Comparison of ENCODE assay signal across 9 mouse cellular contexts in the genomic region with DNA sequence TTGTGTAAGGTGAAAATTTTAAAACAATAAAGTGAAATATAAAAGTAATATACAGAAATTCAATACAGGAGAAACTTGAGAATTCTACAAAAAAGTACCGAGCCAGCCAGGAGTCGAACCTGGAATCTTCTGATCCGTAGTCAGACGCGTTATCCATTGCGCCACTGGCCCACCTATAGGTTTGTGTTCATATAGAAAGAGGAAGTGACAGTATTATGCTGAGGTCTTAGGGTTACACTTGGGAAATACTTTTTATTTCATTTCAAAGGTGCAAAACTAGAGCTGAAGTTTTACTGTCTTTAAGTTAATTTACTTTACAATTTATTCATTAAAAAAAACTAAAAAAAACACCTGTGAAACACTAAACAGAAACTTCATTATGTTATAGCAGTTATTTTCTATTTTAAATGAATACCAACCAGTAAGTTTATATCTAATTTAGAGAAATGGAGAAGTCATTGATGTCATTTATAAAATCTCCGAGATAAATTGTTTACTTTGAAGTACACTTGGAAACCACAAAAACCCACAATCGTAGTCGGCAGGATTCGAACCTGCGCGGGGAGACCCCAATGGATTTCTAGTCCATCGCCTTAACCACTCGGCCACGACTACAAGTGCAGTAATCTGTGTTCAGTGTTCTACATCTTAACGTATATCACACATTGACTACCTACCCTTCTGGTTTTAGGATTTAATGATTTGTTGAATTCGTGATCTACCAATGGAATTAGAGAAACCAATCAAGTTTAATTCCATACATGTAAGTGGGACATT. TPM values are rescaled to one million over a fixed set of nuclear protein-coding genes. Genes with fewer than 3 reads are reported as not detected.
DNase-seq lines count a peak whose midpoint lies in the region; ATAC-seq and TF ChIP-seq lines count a peak whose summit lies in the region.
"Had no signal": no experiment of that assay in that cellular context is flagged by ENCODE, and none has a peak within 500 bp of the region (broad histone marks: within the 10 kb centered on the region; RNA-seq: fewer than 3 reads in every experiment).

No protein-coding gene starts in this region.

- WGBS in lung, embryonic 15.5 days, result 4% methylated on average over 17 of the region's 17 CpGs
- 21% methylated on average over 17 of the region's 17 CpGs for WGBS in lung, adult 2 months
- WGBS in kidney, embryonic 15.5 days, result 4% methylated on average over 17 of the region's 17 CpGs
- WGBS in liver, embryonic 12.5 days (ENCODE audit: insufficient replicate concordance), result under 1% methylated on average over 17 of the region's 17 CpGs

- TF ChIP-seq CTCF in lung, adult 2 months (IDR thresholded peaks at IDR 0.05; ENCODE audit: insufficient read depth, low read length), result no peak

- peak overlapping the region; percentile 38 for H3K4me2 ChIP-seq in lung, embryonic 15.5 days
- peak overlapping the region; percentile 53 for H3K4me2 ChIP-seq in kidney, embryonic 15.5 days
- peak overlapping the region; percentile 75 for H3K4me2 ChIP-seq in liver, embryonic 12.5 days

- TF ChIP-seq POLR2A in lung, adult 2 months (IDR thresholded peaks at IDR 0.05; ENCODE audit: borderline replicate concordance, extremely low read depth, low read depth, low read length), result no peak

- no peaks in the 10 kb centered on the region for H3K36me3 ChIP-seq in lung, embryonic 15.5 days
- no peaks in the 10 kb centered on the region for H3K36me3 ChIP-seq in kidney, embryonic 15.5 days
- H3K36me3 ChIP-seq in liver, embryonic 12.5 days, result no peaks in the 10 kb centered on the region

- no peak for ATAC-seq in lung, embryonic 15.5 days (ENCODE audit: borderline replicate concordance, extremely low read depth, low FRiP score, low TSS enrichment)
- ATAC-seq in kidney, embryonic 15.5 days (replicated peaks; ENCODE audit: low FRiP score), result peak; percentile 79
- peak; percentile 80 for ATAC-seq in liver, embryonic 12.5 days
- ATAC-seq in inflammation-experienced regulatory T-cells, adult 6 months, result no peak

- H3K9me3 ChIP-seq in lung, embryonic 15.5 days, result no peaks in the 10 kb centered on the region
- no peaks in the 10 kb centered on the region for H3K9me3 ChIP-seq in kidney, embryonic 15.5 days (replicated peaks)
- no peaks in the 10 kb centered on the region for H3K9me3 ChIP-seq in liver, embryonic 12.5 days (replicated peaks)

- H3K27ac ChIP-seq in lung, embryonic 15.5 days, result no peak overlapping the region
- H3K27ac ChIP-seq in kidney, embryonic 15.5 days, result no peak overlapping the region
- no peak overlapping the region for H3K27ac ChIP-seq in liver, embryonic 12.5 days

- no peak for DNase-seq in lung, adult 2 months
- peak; percentile 88 for DNase-seq in c-Kit-positive CD71-positive TER-119-positive erythroid progenitor cells, embryonic 14.5 days (ENCODE audit: low spot score)
- peak; percentile 62 to 83 for DNase-seq in frontal cortex, postnatal 14 days (ENCODE audit: low spot score in 2 of 2)
- DNase-seq in retina, embryonic 14.5 days (ENCODE audit: low spot score), result peak; percentile 87

- H3K4me1 ChIP-seq in lung, embryonic 15.5 days, result peaks cover 42% of the 10 kb centered on the region
- H3K4me1 ChIP-seq in lung, adult 2 months (ENCODE audit: control insufficient read depth, insufficient read depth, low read length), result no peaks in the 10 kb centered on the region
- peaks cover 35% of the 10 kb centered on the region for H3K4me1 ChIP-seq in kidney, embryonic 15.5 days
- H3K4me1 ChIP-seq in liver, embryonic 12.5 days, result peaks cover 70% of the 10 kb centered on the region

- H3K4me3 ChIP-seq in lung, embryonic 15.5 days, result no peak overlapping the region
- no peak overlapping the region for H3K4me3 ChIP-seq in lung, adult 2 months (replicated peaks; ENCODE audit: extremely low read depth, low read depth, low read length)
- peak overlapping the region; percentile 19 for H3K4me3 ChIP-seq in kidney, embryonic 15.5 days (replicated peaks)
- peak overlapping the region; percentile 42 for H3K4me3 ChIP-seq in liver, embryonic 12.5 days

- H3K27me3 ChIP-seq in lung, embryonic 15.5 days, result no peaks in the 10 kb centered on the region
- H3K27me3 ChIP-seq in kidney, embryonic 15.5 days, result no peaks in the 10 kb centered on the region
- H3K27me3 ChIP-seq in liver, embryonic 12.5 days (replicated peaks), result no peaks in the 10 kb centered on the region

- H3K9ac ChIP-seq in lung, embryonic 15.5 days, result no peak overlapping the region
- H3K9ac ChIP-seq in kidney, embryonic 15.5 days, result no peak overlapping the region
- H3K9ac ChIP-seq in liver, embryonic 12.5 days, result peak overlapping the region; percentile 54; the same call in 1 of the 2 replicates

RNA-seq across cellular contexts. Expression of gene Btn2a2, which starts 12.0 kb away (rescaled TPM):
- 0.16 and 0.21 TPM in 2 replicates for polyA plus RNA-seq in lung, embryonic 15.5 days (2015; fragmentation: Nextera tagmentation; extraction: Ambion mirVana)
- polyA plus RNA-seq in lung, adult 2 months (2012; rRNA removed), result not detected in 2 replicates
- 0.55 and 0.71 TPM in 2 replicates for polyA plus RNA-seq in kidney, embryonic 15.5 days (2015; fragmentation: Nextera tagmentation; extraction: Ambion mirVana)
- polyA plus RNA-seq in liver, embryonic 12.5 days (2016; fragmentation: Nextera tagmentation; extraction: Ambion mirVana), result 0.07 TPM in 1 of 2 replicates, not detected in the other
- not detected for polyA plus RNA-seq in inflammation-experienced regulatory T-cells, adult 6 months (2017; shearing (Covaris generic))
- polyA plus RNA-seq: spleen, adult 2 months had no signal

RNA-seq across cellular contexts. Expression of gene Hist1h4h, which starts 30.2 kb away (rescaled TPM):
- 6.9 and 8.1 TPM in 2 replicates for polyA plus RNA-seq in lung, embryonic 15.5 days (2015; fragmentation: Nextera tagmentation; extraction: Ambion mirVana)
- polyA plus RNA-seq in lung, adult 2 months (2012; rRNA removed), result 27.1 and 28.0 TPM in 2 replicates
- 7.5 and 7.8 TPM in 2 replicates for polyA plus RNA-seq in kidney, embryonic 15.5 days (2015; fragmentation: Nextera tagmentation; extraction: Ambion mirVana)
- 4.4 and 4.7 TPM in 2 replicates for polyA plus RNA-seq in liver, embryonic 12.5 days (2016; fragmentation: Nextera tagmentation; extraction: Ambion mirVana)
- polyA plus RNA-seq in inflammation-experienced regulatory T-cells, adult 6 months (2017; shearing (Covaris generic)), result 1 to 10 TPM; 3.9 to 8.3 (median 7.0) TPM

RNA-seq across cellular contexts. Expression of gene Hist1h2af, which starts 33.1 kb away (rescaled TPM):
- 6.2 and 8.4 TPM in 2 replicates for polyA plus RNA-seq in lung, embryonic 15.5 days (2015; fragmentation: Nextera tagmentation; extraction: Ambion mirVana)
- 28.7 and 47.1 TPM in 2 replicates for polyA plus RNA-seq in lung, adult 2 months (2012; rRNA removed)
- 3.3 and 7.3 TPM in 2 replicates for polyA plus RNA-seq in kidney, embryonic 15.5 days (2015; fragmentation: Nextera tagmentation; extraction: Ambion mirVana)
- polyA plus RNA-seq in liver, embryonic 12.5 days (2016; fragmentation: Nextera tagmentation; extraction: Ambion mirVana), result 7.8 and 13.9 TPM in 2 replicates
- polyA plus RNA-seq in inflammation-experienced regulatory T-cells, adult 6 months (2017; shearing (Covaris generic)), result not detected

RNA-seq across cellular contexts. Expression of gene Hist1h3g, which starts 34.6 kb away (rescaled TPM):
- polyA plus RNA-seq in lung, embryonic 15.5 days (2015; fragmentation: Nextera tagmentation; extraction: Ambion mirVana), result 9.5 and 10.8 TPM in 2 replicates
- 2.1 and 2.3 TPM in 2 replicates for polyA plus RNA-seq in lung, adult 2 months (2012; rRNA removed)
- 6.6 and 6.9 TPM in 2 replicates for polyA plus RNA-seq in kidney, embryonic 15.5 days (2015; fragmentation: Nextera tagmentation; extraction: Ambion mirVana)
- polyA plus RNA-seq in liver, embryonic 12.5 days (2016; fragmentation: Nextera tagmentation; extraction: Ambion mirVana), result 12.9 and 16.3 TPM in 2 replicates
- 1 to 10 TPM in 1 of 3 experiments, not detected in 2; 1.5 TPM for polyA plus RNA-seq in inflammation-experienced regulatory T-cells, adult 6 months (2017; shearing (Covaris generic))

RNA-seq across cellular contexts. Expression of gene Btn1a1, which starts 34.9 kb away (rescaled TPM):
- polyA plus RNA-seq in lung, embryonic 15.5 days (2015; fragmentation: Nextera tagmentation; extraction: Ambion mirVana), result 0.14 and 0.26 TPM in 2 replicates
- not detected in 2 replicates for polyA plus RNA-seq in lung, adult 2 months (2012; rRNA removed)
- 0.08 and 0.12 TPM in 2 replicates for polyA plus RNA-seq in kidney, embryonic 15.5 days (2015; fragmentation: Nextera tagmentation; extraction: Ambion mirVana)
- polyA plus RNA-seq in liver, embryonic 12.5 days (2016; fragmentation: Nextera tagmentation; extraction: Ambion mirVana), result 1.9 and 2.5 TPM in 2 replicates
- not detected for polyA plus RNA-seq in inflammation-experienced regulatory T-cells, adult 6 months (2017; shearing (Covaris generic))

Comparison
In these comparisons a context has a peak if more than half of its experiments do, and no peak if none do; other contexts are left out.
1. ATAC-seq: peak in kidney, embryonic 15.5 days (single experiment) and liver, embryonic 12.5 days (single experiment); none in lung, embryonic 15.5 days (single experiment) and inflammation-experienced regulatory T-cells, adult 6 months (single experiment).
2. H3K4me3 ChIP-seq: peak in kidney, embryonic 15.5 days (single experiment) and liver, embryonic 12.5 days (single experiment); none in lung, embryonic 15.5 days (single experiment) and lung, adult 2 months (single experiment).
3. Peak in every context shown above with its lines, with median percentiles within 50 percentile points of each other: H3K4me2 ChIP-seq.